Mouse (Mus musculus) urinary bladder, postnatal 10 days (tissue): Measurements from ENCODE around the gene Prdx1.

Experiments
- DNase-seq: peaks from one replicate; pipeline ENCODE4 v3.0.0; 2022; ENCODE audit warnings: low spot score

The Prdx1 gene

DNA sequence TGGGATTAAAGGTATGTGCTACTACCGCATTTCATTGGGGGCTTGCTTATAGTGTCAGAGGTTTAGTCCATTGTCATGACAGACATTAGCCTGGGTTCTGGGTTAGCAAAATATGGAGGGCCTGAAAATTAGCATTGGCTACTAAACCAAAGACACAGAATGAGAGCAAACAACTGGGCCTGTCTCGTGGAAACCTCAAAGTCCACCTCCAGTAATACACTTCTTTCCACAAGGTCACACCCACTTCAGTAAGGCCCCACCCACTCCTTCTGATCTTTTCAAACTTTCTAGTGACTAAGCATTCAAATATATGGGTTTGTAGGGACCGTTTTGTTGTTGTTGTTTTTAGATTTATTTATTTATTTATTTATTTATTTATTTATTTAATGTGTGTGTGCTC, 44.2 kb downstream of the Prdx1 start:
- DNase-seq = no peak

DNA sequence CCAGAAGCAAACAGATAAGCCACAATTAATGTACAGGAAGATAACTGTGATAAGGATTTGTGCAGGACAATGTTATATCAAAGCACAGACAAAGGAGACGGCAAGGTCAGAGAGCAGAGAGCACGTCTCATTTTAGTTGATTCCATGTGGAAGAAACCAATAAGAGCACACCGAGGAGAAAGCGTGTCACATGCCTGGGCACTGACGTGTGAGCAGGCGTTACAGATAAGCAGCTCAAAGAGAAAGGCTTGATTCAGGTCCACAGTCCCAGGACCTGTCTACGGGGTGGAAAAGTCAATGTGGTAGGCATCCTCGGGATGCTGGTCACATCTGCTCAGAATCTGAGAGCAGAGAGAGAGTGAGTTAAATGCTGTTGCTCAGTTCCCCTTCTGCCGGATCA, 45.7 kb downstream of the Prdx1 start:
- DNase-seq = no peak

- DNase-seq = no peak
These were observed 47.0 kb downstream of the Prdx1 start for GRCm38 (mm10) chr4:116732355-116732754.

DNA sequence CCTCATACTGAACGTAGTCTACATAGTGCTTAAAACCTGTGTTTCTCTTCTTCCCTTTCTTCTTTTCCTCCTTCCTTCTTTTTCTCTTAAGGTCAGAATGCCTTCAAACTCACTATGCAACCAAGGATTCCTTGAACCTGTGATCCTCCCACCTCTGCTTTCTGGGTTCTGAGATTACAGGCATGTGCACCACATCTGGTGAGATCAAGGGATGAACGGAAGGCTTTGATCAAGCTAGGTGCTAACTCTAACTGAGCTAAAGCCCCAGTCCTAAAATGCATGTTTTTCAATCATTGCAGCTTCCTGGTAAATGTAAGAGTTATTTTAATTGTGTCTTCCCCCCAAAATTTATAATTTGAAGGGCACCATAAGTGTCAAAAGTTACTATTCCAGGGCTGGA, 49.7 kb downstream of the Prdx1 start:
- DNase-seq = no peak

GRCm38 (mm10) chr4:116738972-116739751, 53.8 kb downstream of the Prdx1 start:
- DNase-seq = no peak

GRCm38 (mm10) chr4:116749750-116750149, 64.4 kb downstream of the Prdx1 start:
- no peak for DNase-seq
